Mouse (Mus musculus) megakaryocyte progenitor cell, adult 5-6 weeks (primary cell): ENCODE results near the gene D3Ertd254e. TPM values are rescaled to one million over a fixed set of nuclear protein-coding genes. Genes with fewer than 3 reads are reported as not detected.

Experiments used
- ATAC-seq: replicated peaks from 2 replicates; pipeline ENCODE4 v1.8.0; 2016; ENCODE audit warnings: mild to moderate bottlenecking, moderate TSS enrichment, inconsistent platforms; ENCODE audit not compliant: poor library complexity
- total RNA-seq, 2 experiments: library from RNA; stranded (forward) in 1 of 2; stranded (reverse) in 1 of 2; fragments of 157-497, 149-512 nt in 1 of 2; fragments of 200-1000 nt in 1 of 2; gene quantifications; 2 replicates each; pipeline versions ENCODE4 v1.2.3 to v1.2.4; 2015 to 2017

Gene D3Ertd254e
- total RNA-seq, 2 experiments from 2014 or later = 5.2 to 6.2 TPM

DNA sequence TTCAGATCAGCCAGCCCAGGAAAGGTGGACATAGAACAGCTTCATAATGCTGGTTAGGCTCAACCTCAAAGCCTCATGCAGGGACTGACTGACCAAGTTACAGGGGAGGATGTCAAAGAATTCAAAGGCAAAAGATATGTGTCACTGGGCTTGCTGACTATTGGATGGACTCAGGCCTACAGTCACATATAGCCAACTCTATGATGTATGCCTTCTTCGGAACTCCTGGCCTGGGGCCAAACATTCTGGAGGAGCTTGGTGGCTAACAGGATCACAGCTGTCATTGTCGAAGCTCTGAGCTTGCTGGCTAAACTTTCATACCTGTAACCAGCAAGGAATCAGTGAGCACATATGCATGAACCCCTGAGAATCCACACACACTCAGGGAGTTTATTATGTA lies 60.1 kb downstream of the D3Ertd254e start:
- ATAC-seq = no peak

DNA sequence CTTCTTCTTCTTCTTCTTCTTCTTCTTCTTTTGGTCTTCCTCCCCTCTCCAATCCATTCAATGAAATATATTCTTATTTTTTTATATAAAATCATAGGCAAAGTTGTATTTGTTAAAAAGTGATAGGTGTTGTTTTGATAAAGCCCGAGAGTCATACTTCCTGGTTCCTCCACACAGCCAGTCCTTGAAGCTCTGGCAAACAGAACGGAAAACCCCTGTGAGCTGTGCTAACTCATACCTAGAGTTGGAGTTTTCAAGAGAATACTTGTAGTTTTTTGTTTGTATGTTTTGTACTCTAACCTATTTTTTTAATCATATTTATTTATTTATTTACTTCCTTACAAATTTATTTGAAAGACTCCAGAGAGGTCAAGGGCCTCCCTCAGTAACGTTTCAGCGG lies 61.9 kb downstream of the D3Ertd254e start:
- no peak for ATAC-seq

Other genes with a start within 250 kb of the D3Ertd254e start
- gene Dcun1d1, start 213.6 kb upstream of the D3Ertd254e start, total RNA-seq (2015) = 134 and 137 TPM in 2 replicates
- gene Dcun1d1, start 213.6 kb upstream of the D3Ertd254e start, total RNA-seq (2017) = 145 and 219 TPM in 2 replicates
- 23.9 and 30.8 TPM in 2 replicates for gene Mccc1, start 150.3 kb upstream of the D3Ertd254e start, total RNA-seq (2015)
- gene Mccc1, start 150.3 kb upstream of the D3Ertd254e start, total RNA-seq (2017) = 12.8 and 17.8 TPM in 2 replicates
- not detected in 2 replicates for gene Ccdc144b, start 97.5 kb upstream of the D3Ertd254e start, total RNA-seq (2015)
- not detected in 2 replicates for gene Ccdc144b, start 97.5 kb upstream of the D3Ertd254e start, total RNA-seq (2017)
- gene Acad9, start 85.0 kb upstream of the D3Ertd254e start, total RNA-seq (2015) = 43.3 and 50.7 TPM in 2 replicates
- gene Acad9, start 85.0 kb upstream of the D3Ertd254e start, total RNA-seq (2017) = 48.9 and 49.0 TPM in 2 replicates
- not detected in 2 replicates for gene Qrfpr, start 71.3 kb downstream of the D3Ertd254e start, total RNA-seq (2015)
- not detected in 2 replicates for gene Qrfpr, start 71.3 kb downstream of the D3Ertd254e start, total RNA-seq (2017)